Mouse (Mus musculus) lung, postnatal 36 days (tissue): ENCODE results near the gene Vps8.
A peak's percentile ranks its signal among the peaks of the same experiment; 100 is the strongest.

Source experiments
- DNase-seq: peaks from one replicate; pipeline ENCODE4 v3.0.0; 2022; ENCODE audit warnings: mixed read lengths

The Vps8 gene

GRCm38 (mm10) chr16:21483803-21484202 is 60.9 kb downstream of the Vps8 start:
- DNase-seq, result no peak

- no peak for DNase-seq
These were observed 62.8 kb downstream of the Vps8 start for GRCm38 (mm10) chr16:21485716-21486115.

- DNase-seq, result peak; percentile 71
These were observed 65.5 kb downstream of the Vps8 start for GRCm38 (mm10) chr16:21488413-21488812.

GRCm38 (mm10) chr16:21492346-21492745 is 69.4 kb downstream of the Vps8 start:
- no peak for DNase-seq

GRCm38 (mm10) chr16:21492894-21493293 is 70.0 kb downstream of the Vps8 start:
- DNase-seq, result no peak

- no peak for DNase-seq
These were observed 71.8 kb downstream of the Vps8 start for GRCm38 (mm10) chr16:21494681-21495080.

- DNase-seq, result no peak
These were observed 73.9 kb downstream of the Vps8 start for GRCm38 (mm10) chr16:21496799-21497198.

GRCm38 (mm10) chr16:21497627-21498026 is 74.7 kb downstream of the Vps8 start:
- DNase-seq, result peak; percentile 6

- DNase-seq, result no peak
These were observed 76.1 kb downstream of the Vps8 start for GRCm38 (mm10) chr16:21498984-21499383.

GRCm38 (mm10) chr16:21499656-21500055 is 76.7 kb downstream of the Vps8 start:
- DNase-seq, result no peak

GRCm38 (mm10) chr16:21518833-21519232 is 95.9 kb downstream of the Vps8 start:
- DNase-seq, result no peak

- no peak for DNase-seq
These were observed 96.9 kb downstream of the Vps8 start for GRCm38 (mm10) chr16:21519785-21520184.

- DNase-seq, result no peak
These were observed 100.8 kb downstream of the Vps8 start for GRCm38 (mm10) chr16:21523738-21524137.

GRCm38 (mm10) chr16:21525376-21525775 is 102.5 kb downstream of the Vps8 start:
- peak; percentile 7 for DNase-seq

GRCm38 (mm10) chr16:21527271-21528007 is 104.5 kb downstream of the Vps8 start:
- DNase-seq, result no peak

GRCm38 (mm10) chr16:21533503-21533902 is 110.6 kb downstream of the Vps8 start:
- DNase-seq, result no peak

GRCm38 (mm10) chr16:21536240-21537005 is 113.5 kb downstream of the Vps8 start:
- DNase-seq, result no peak

GRCm38 (mm10) chr16:21537312-21537711 is 114.4 kb downstream of the Vps8 start:
- no peak for DNase-seq

- DNase-seq, result peak; percentile 26
These were observed 116.0 kb downstream of the Vps8 start for GRCm38 (mm10) chr16:21538889-21539288.

GRCm38 (mm10) chr16:21542559-21542958 is 119.6 kb downstream of the Vps8 start:
- no peak for DNase-seq

GRCm38 (mm10) chr16:21547446-21547845 is 124.5 kb downstream of the Vps8 start:
- no peak for DNase-seq

GRCm38 (mm10) chr16:21549751-21550150 is 126.8 kb downstream of the Vps8 start:
- DNase-seq, result no peak

GRCm38 (mm10) chr16:21550453-21550852 is 127.5 kb downstream of the Vps8 start:
- DNase-seq, result no peak

- DNase-seq, result no peak
These were observed 130.6 kb downstream of the Vps8 start for GRCm38 (mm10) chr16:21553506-21553905.
